Mouse (Mus musculus): ENCODE data around the gene Aicda. TPM values are rescaled to one million over a fixed set of nuclear protein-coding genes. Genes with fewer than 3 reads are reported as not detected.

Gene Aicda
- polyA plus RNA-seq, 1 experiment from 2014 or later, result 0.12 TPM

- ATAC-seq (replicated peaks; ENCODE audit: low FRiP score, low TSS enrichment, low read depth) (no peak), DNase-seq (ENCODE audit: low spot score) (no peak)
- Histone ChIP-seq H3K9me3 (ENCODE audit: control insufficient read depth, low read length) (no peaks in the 10 kb centered on the region), H3K4me1 (replicated peaks; ENCODE audit: control insufficient read depth, insufficient read depth, low read length) (no peaks in the 10 kb centered on the region), H3K27ac (ENCODE audit: low read depth) (no peak overlapping the region), H3K4me2 (ENCODE audit: low read length) (no peak overlapping the region), H3K27me3 (replicated peaks; ENCODE audit: control insufficient read depth, insufficient read depth, low read length) (no peaks in the 10 kb centered on the region), H3K9ac (ENCODE audit: low read length) (no peak overlapping the region), H3K36me3 (ENCODE audit: control insufficient read depth, insufficient read depth, low read length) (no peaks in the 10 kb centered on the region), H3K4me3 (ENCODE audit: low read depth, low read length) (no peak overlapping the region)
- WGBS, result 82% methylated on average over 10 of the region's 10 CpGs
These were observed 55.1 kb downstream of the Aicda start for GRCm38 (mm10) chr6:122608434-122609376.

- Histone ChIP-seq H3K4me3 (ENCODE audit: low read depth, low read length) (no peak overlapping the region), H3K27ac (ENCODE audit: low read depth) (no peak overlapping the region), H3K9ac (ENCODE audit: low read length) (no peak overlapping the region), H3K27me3 (replicated peaks; ENCODE audit: control insufficient read depth, insufficient read depth, low read length) (no peaks in the 10 kb centered on the region), H3K4me1 (replicated peaks; ENCODE audit: control insufficient read depth, insufficient read depth, low read length) (no peaks in the 10 kb centered on the region), H3K9me3 (ENCODE audit: control insufficient read depth, low read length) (no peaks in the 10 kb centered on the region), H3K36me3 (ENCODE audit: control insufficient read depth, insufficient read depth, low read length) (no peaks in the 10 kb centered on the region), H3K4me2 (ENCODE audit: low read length) (no peak overlapping the region)
- 67% methylated on average over 9 of the region's 9 CpGs for WGBS
- no peak for DNase-seq (ENCODE audit: low spot score)
- ATAC-seq (replicated peaks; ENCODE audit: low FRiP score, low TSS enrichment, low read depth), result no peak
These were observed 55.8 kb downstream of the Aicda start for GRCm38 (mm10) chr6:122609377-122609728.

- ATAC-seq (replicated peaks; ENCODE audit: low FRiP score, low TSS enrichment, low read depth), result no peak
- DNase-seq (ENCODE audit: low spot score), result no peak
- Histone ChIP-seq H3K4me2 (ENCODE audit: low read length) (no peak within 1 kb of the TSS), H3K36me3 (ENCODE audit: control insufficient read depth, insufficient read depth, low read length) (no peaks in the 10 kb centered on the region), H3K27ac (ENCODE audit: low read depth) (no peak within 1 kb of the TSS), H3K9ac (ENCODE audit: low read length) (no peak within 1 kb of the TSS), H3K9me3 (ENCODE audit: control insufficient read depth, low read length) (no peaks in the 10 kb centered on the region), H3K4me3 (ENCODE audit: low read depth, low read length) (no peak within 1 kb of the TSS), H3K27me3 (replicated peaks; ENCODE audit: control insufficient read depth, insufficient read depth, low read length) (no peaks in the 10 kb centered on the region), H3K4me1 (replicated peaks; ENCODE audit: control insufficient read depth, insufficient read depth, low read length) (no peaks in the 10 kb centered on the region)
- WGBS, result 51% methylated on average over 14 of the region's 14 CpGs
These were observed 56.2 kb downstream of the Aicda start, which contains the start of gene Gdf3 for GRCm38 (mm10) chr6:122609771-122610170. Gene Gdf3 (minus strand): TSS chr6:122610087.

- WGBS, result 71% methylated on average over 4 of the region's 4 CpGs
- Histone ChIP-seq H3K9ac (ENCODE audit: low read length) (no peak overlapping the region), H3K27ac (ENCODE audit: low read depth) (no peak overlapping the region), H3K4me2 (ENCODE audit: low read length) (no peak overlapping the region), H3K4me1 (replicated peaks; ENCODE audit: control insufficient read depth, insufficient read depth, low read length) (no peaks in the 10 kb centered on the region), H3K9me3 (ENCODE audit: control insufficient read depth, low read length) (no peaks in the 10 kb centered on the region), H3K4me3 (ENCODE audit: low read depth, low read length) (no peak overlapping the region), H3K27me3 (replicated peaks; ENCODE audit: control insufficient read depth, insufficient read depth, low read length) (no peaks in the 10 kb centered on the region), H3K36me3 (ENCODE audit: control insufficient read depth, insufficient read depth, low read length) (no peaks in the 10 kb centered on the region)
- DNase-seq (ENCODE audit: low spot score), result no peak
- ATAC-seq (replicated peaks; ENCODE audit: low FRiP score, low TSS enrichment, low read depth), result no peak
These were observed 58.8 kb downstream of the Aicda start for GRCm38 (mm10) chr6:122612426-122612825.

Other genes with a start within 250 kb of the Aicda start
- gene M6pr, start 245.1 kb upstream of the Aicda start, polyA plus RNA-seq (2014; fragmentation: Nextera tagmentation; extraction: Ambion mirVana), result 123 and 125 TPM in 2 replicates
- gene Phc1, start 213.2 kb upstream of the Aicda start, polyA plus RNA-seq (2014; fragmentation: Nextera tagmentation; extraction: Ambion mirVana), result 17.6 and 19.8 TPM in 2 replicates
- gene Rimklb, start 55.0 kb upstream of the Aicda start, polyA plus RNA-seq (2014; fragmentation: Nextera tagmentation; extraction: Ambion mirVana), result 13.1 and 16.7 TPM in 2 replicates
- 2.0 and 4.6 TPM in 2 replicates for gene Mfap5, start 48.0 kb upstream of the Aicda start, polyA plus RNA-seq (2014; fragmentation: Nextera tagmentation; extraction: Ambion mirVana)
- gene Apobec1, start 48.6 kb downstream of the Aicda start, polyA plus RNA-seq (2014; fragmentation: Nextera tagmentation; extraction: Ambion mirVana), result 2.8 and 3.4 TPM in 2 replicates
- gene Gdf3, start 56.3 kb downstream of the Aicda start, polyA plus RNA-seq (2014; fragmentation: Nextera tagmentation; extraction: Ambion mirVana), result 0.11 TPM in 1 of 2 replicates, not detected in the other
- gene Dppa3, start 72.6 kb downstream of the Aicda start, polyA plus RNA-seq (2014; fragmentation: Nextera tagmentation; extraction: Ambion mirVana), result not detected in 2 replicates
- 0.15 and 0.17 TPM in 2 replicates for gene Nanog, start 153.7 kb downstream of the Aicda start, polyA plus RNA-seq (2014; fragmentation: Nextera tagmentation; extraction: Ambion mirVana)
- 17.6 and 21.5 TPM in 2 replicates for gene Slc2a3, start 247.8 kb downstream of the Aicda start, polyA plus RNA-seq (2014; fragmentation: Nextera tagmentation; extraction: Ambion mirVana)

All from intestine, embryonic 14.5 days (tissue).